Mouse (Mus musculus) limb, embryonic 15.5 days (tissue): ENCODE data around the gene Strip1. TPM values are rescaled to one million over a fixed set of nuclear protein-coding genes. Genes with fewer than 3 reads are reported as not detected.

ENCODE experiments used
- ATAC-seq: fragments of 200-750 bp; cut with Nextera tagmentation; 2 replicates; pipeline ENCODE4 v1.8.0; 2017; ENCODE audit warnings: low read depth, moderate TSS enrichment; ENCODE audit not compliant: insufficient number of reproducible peaks, low FRiP score, low TSS enrichment
- H3K27ac ChIP-seq: fragments of 300-500 bp; sonication (generic); 2 replicates; pipeline ENCODE4 v1.5.1; 2015; ENCODE audit warnings: moderate library complexity, mild to moderate bottlenecking, inconsistent platforms
- H3K27me3 ChIP-seq: fragments of 300-500 bp; sonication (generic); 2 replicates; pipeline ENCODE4 v1.6.1; 2015; ENCODE audit warnings: inconsistent platforms
- H3K36me3 ChIP-seq: fragments of 300-500 bp; sonication (generic); 2 replicates; pipeline ENCODE4 v1.6.1; 2015; ENCODE audit warnings: inconsistent platforms
- H3K4me1 ChIP-seq: fragments of 300-500 bp; sonication (generic); 2 replicates; pipeline ENCODE4 v1.6.1; 2015; ENCODE audit warnings: inconsistent platforms
- H3K4me2 ChIP-seq: fragments of 300-500 bp; sonication (generic); 2 replicates; pipeline ENCODE4 v1.6.1; 2015; ENCODE audit warnings: mild to moderate bottlenecking, inconsistent platforms
- H3K4me3 ChIP-seq: fragments of 300-500 bp; sonication (generic); 2 replicates; pipeline ENCODE4 v1.5.1; 2015; ENCODE audit warnings: mild to moderate bottlenecking, inconsistent platforms
- H3K9ac ChIP-seq: fragments of 300-500 bp; sonication (generic); 2 replicates; pipeline ENCODE4 v1.6.1; 2015; ENCODE audit warnings: inconsistent platforms
- H3K9me3 ChIP-seq: fragments of 300-500 bp; sonication (generic); 2 replicates; pipeline ENCODE4 v1.6.1; 2016; ENCODE audit warnings: inconsistent platforms
- WGBS: fragments of 180-500 bp; shearing (Covaris S2); methylation state at CpG from one replicate; pipeline ENCODE4 v1.1.7; 2015; 5-methylcytosine and 5-hydroxymethylcytosine counted together
- polyA plus RNA-seq: library from polyadenylated mRNA; unstranded; fragments of >200 nt; fragmentation: Nextera tagmentation; extraction: Ambion mirVana; gene quantifications from 2 replicates; pipeline ENCODE4 v1.2.1, GENCODE M21; 2015

Strip1 gene
- polyA plus RNA-seq, 1 experiment from 2014 or later, result 55.8 TPM

DNA sequence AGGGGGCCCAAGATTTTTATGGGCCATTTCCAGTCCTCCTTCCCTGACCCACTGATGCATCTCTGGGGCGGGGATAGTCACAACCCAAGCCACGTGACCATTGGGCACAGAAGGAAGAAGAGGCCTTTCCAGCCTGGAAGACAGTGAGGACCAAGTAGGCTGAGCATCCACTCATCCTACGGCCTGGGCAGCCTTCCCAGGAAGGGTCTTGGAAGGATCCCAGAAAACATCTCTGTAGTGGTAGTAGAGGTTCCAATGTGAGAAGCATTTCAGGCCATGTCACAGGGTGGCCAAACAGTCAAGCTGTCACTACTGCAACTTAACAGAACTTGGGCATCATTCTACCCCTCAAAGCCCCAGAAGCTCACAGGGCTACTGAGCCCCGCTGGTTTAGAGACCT, 68.9 kb downstream of the Strip1 start:
- Histone ChIP-seq H3K27ac (no peak overlapping the region), H3K9ac (no peak overlapping the region), H3K36me3 (no peaks in the 10 kb centered on the region), H3K4me1 (peaks cover 16% of the 10 kb centered on the region; the same call in 1 of the 2 replicates), H3K27me3 (no peaks in the 10 kb centered on the region), H3K4me2 (no peak overlapping the region), H3K4me3 (no peak overlapping the region), H3K9me3 (no peaks in the 10 kb centered on the region)
- ATAC-seq, result no peak
- 56% methylated on average over 4 of the region's 4 CpGs for WGBS

Other genes with a start within 250 kb of the Strip1 start
- gene Kcnc4, start 172.1 kb downstream of the Strip1 start, polyA plus RNA-seq, result 0.54 and 0.61 TPM in 2 replicates
- gene Slc6a17, start 113.7 kb downstream of the Strip1 start, polyA plus RNA-seq, result 6.5 TPM in 2 replicates
- 0.16 TPM in 1 of 2 replicates, not detected in the other for gene Ubl4b, start 76.6 kb downstream of the Strip1 start, polyA plus RNA-seq
- gene Alx3, start 36.7 kb downstream of the Strip1 start, polyA plus RNA-seq, result 10.4 and 10.5 TPM in 2 replicates
- not detected in 2 replicates for gene Gm10961, start 372 bp downstream of the Strip1 start, polyA plus RNA-seq
- 61.5 and 74.7 TPM in 2 replicates for gene Ahcyl1, start 64.9 kb upstream of the Strip1 start, polyA plus RNA-seq
- gene Csf1, start 128.8 kb upstream of the Strip1 start, polyA plus RNA-seq, result 17.0 and 20.7 TPM in 2 replicates
- gene Eps8l3, start 245.5 kb upstream of the Strip1 start, polyA plus RNA-seq, result not detected in 2 replicates